In the genomic region with DNA sequence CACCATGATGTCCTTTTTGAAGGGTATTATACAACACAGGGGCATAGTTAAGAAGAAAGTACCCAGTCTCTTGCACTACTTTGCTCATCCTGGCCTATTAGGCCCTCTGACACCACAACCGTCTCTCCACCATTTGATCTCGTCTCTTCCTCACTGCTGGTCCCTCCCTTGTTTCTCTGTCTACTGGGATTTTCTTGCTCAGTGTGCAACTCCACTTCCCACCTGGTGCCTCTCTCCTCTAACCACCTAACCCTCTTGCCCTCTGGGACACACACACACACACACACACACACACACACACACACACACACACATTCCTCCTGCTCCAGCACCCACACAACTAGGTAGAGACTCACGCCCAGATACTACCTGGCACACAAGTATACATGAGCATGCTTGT, we compare ENCODE assay signal across 31 mouse cellular contexts. TPM values are rescaled to one million over a fixed set of nuclear protein-coding genes. Genes with fewer than 3 reads are reported as not detected.
DNase-seq lines count a peak whose midpoint lies in the region; ATAC-seq and TF ChIP-seq lines count a peak whose summit lies in the region.
"Had no signal": no experiment of that assay in that cellular context is flagged by ENCODE, and none has a peak within 500 bp of the region (broad histone marks: within the 10 kb centered on the region; RNA-seq: fewer than 3 reads in every experiment).

No protein-coding gene starts in this region.

- WGBS in liver, adult 2 months = 30% methylated on average over 3 of the region's 3 CpGs
- 88% methylated on average over 3 of the region's 3 CpGs for WGBS in liver, embryonic 11.5 days
- 68% methylated on average over 3 of the region's 3 CpGs for WGBS in liver, embryonic 16.5 days (ENCODE audit: insufficient replicate concordance)
- 85% methylated on average over 3 of the region's 3 CpGs for WGBS in liver, embryonic 12.5 days (ENCODE audit: insufficient replicate concordance)
- WGBS in liver, postnatal 0 days (ENCODE audit: insufficient replicate concordance) = 68% methylated on average over 3 of the region's 3 CpGs

- H3K4me3 ChIP-seq in liver, adult 2 months (ENCODE audit: insufficient read depth, low read depth, low read length) = peak overlapping the region; percentile 69
- H3K4me3 ChIP-seq in liver, embryonic 11.5 days (ENCODE audit: low read depth, low read length) = no peak overlapping the region
- no peak overlapping the region for H3K4me3 ChIP-seq in liver, embryonic 16.5 days (ENCODE audit: low read depth, low read length)
- H3K4me3 ChIP-seq in liver, embryonic 12.5 days = no peak overlapping the region
- H3K4me3 ChIP-seq in liver, postnatal 0 days (ENCODE audit: low read depth, low read length) = peak overlapping the region; percentile 20
- H3K4me3 ChIP-seq: embryonic facial prominence, embryonic 13.5 days; embryonic facial prominence, embryonic 15.5 days; erythroblast, embryonic 14.5 days; forebrain, embryonic 10.5 days; forebrain, embryonic 12.5 days had no signal

- H3K4me2 ChIP-seq in liver, embryonic 11.5 days = no peak overlapping the region
- peak overlapping the region; percentile 33 for H3K4me2 ChIP-seq in liver, embryonic 16.5 days (ENCODE audit: low read depth, low read length)
- no peak overlapping the region for H3K4me2 ChIP-seq in liver, embryonic 12.5 days
- H3K4me2 ChIP-seq in liver, postnatal 0 days (ENCODE audit: low read depth, low read length) = peak overlapping the region; percentile 62
- H3K4me2 ChIP-seq: embryonic facial prominence, embryonic 13.5 days; embryonic facial prominence, embryonic 15.5 days; forebrain, embryonic 12.5 days had no signal

- peaks cover 5% of the 10 kb centered on the region; the same call in 1 of the 2 replicates for H3K79me2 ChIP-seq in liver, adult 2 months (ENCODE audit: control insufficient read depth, insufficient read depth, low read length)

- H3K27ac ChIP-seq in liver, adult 2 months (replicated peaks; ENCODE audit: insufficient read depth, low read depth, low read length) = peak overlapping the region; percentile 100
- no peak overlapping the region for H3K27ac ChIP-seq in liver, embryonic 11.5 days (ENCODE audit: low read depth, low read length)
- peak overlapping the region; percentile 55; the same call in 1 of the 2 replicates for H3K27ac ChIP-seq in liver, embryonic 16.5 days (ENCODE audit: low read length)
- H3K27ac ChIP-seq in liver, embryonic 12.5 days = no peak overlapping the region
- peak overlapping the region; percentile 98 for H3K27ac ChIP-seq in liver, postnatal 0 days (ENCODE audit: low read depth)
- H3K27ac ChIP-seq: embryonic facial prominence, embryonic 13.5 days; embryonic facial prominence, embryonic 15.5 days; forebrain, embryonic 10.5 days; forebrain, embryonic 12.5 days had no signal

- H3K4me1 ChIP-seq in liver, adult 2 months (ENCODE audit: control insufficient read depth, insufficient read depth, low read length) = peaks cover 24% of the 10 kb centered on the region
- peaks cover 11% of the 10 kb centered on the region for H3K4me1 ChIP-seq in liver, embryonic 11.5 days (replicated peaks; ENCODE audit: control insufficient read depth, insufficient read depth, low read length)
- peaks cover 10% of the 10 kb centered on the region for H3K4me1 ChIP-seq in liver, embryonic 16.5 days (ENCODE audit: control insufficient read depth, low read depth, low read length)
- peaks cover 38% of the 10 kb centered on the region for H3K4me1 ChIP-seq in liver, embryonic 12.5 days
- peaks cover 28% of the 10 kb centered on the region for H3K4me1 ChIP-seq in liver, postnatal 0 days (ENCODE audit: insufficient read depth)
- H3K4me1 ChIP-seq: embryonic facial prominence, embryonic 13.5 days; forebrain, embryonic 10.5 days; forebrain, embryonic 12.5 days had no signal

- no peak for TF ChIP-seq EP300 in liver, postnatal 0 days (IDR thresholded peaks at IDR 0.05; ENCODE audit: low read depth)

- H3K36me3 ChIP-seq in liver, adult 2 months (ENCODE audit: control insufficient read depth, insufficient read depth, low read length) = peaks cover 14% of the 10 kb centered on the region
- no peaks in the 10 kb centered on the region for H3K36me3 ChIP-seq in liver, embryonic 11.5 days (ENCODE audit: control insufficient read depth, insufficient read depth, low read length)
- H3K36me3 ChIP-seq in liver, embryonic 16.5 days (ENCODE audit: control insufficient read depth, insufficient read depth) = no peaks in the 10 kb centered on the region
- H3K36me3 ChIP-seq in liver, embryonic 12.5 days = no peaks in the 10 kb centered on the region
- H3K36me3 ChIP-seq in liver, postnatal 0 days (replicated peaks; ENCODE audit: insufficient read depth, low read length) = no peaks in the 10 kb centered on the region
- H3K36me3 ChIP-seq: embryonic facial prominence, embryonic 13.5 days; embryonic facial prominence, embryonic 15.5 days; forebrain, embryonic 10.5 days; forebrain, embryonic 12.5 days; G1E had no signal

- peak overlapping the region; percentile 94 for H3K9ac ChIP-seq in liver, adult 2 months (ENCODE audit: low read depth, low read length)
- H3K9ac ChIP-seq in liver, embryonic 11.5 days (ENCODE audit: low read depth, low read length) = no peak overlapping the region
- no peak overlapping the region for H3K9ac ChIP-seq in liver, embryonic 16.5 days (ENCODE audit: low read depth, low read length)
- H3K9ac ChIP-seq in liver, embryonic 12.5 days = no peak overlapping the region
- H3K9ac ChIP-seq in liver, postnatal 0 days (replicated peaks) = peak overlapping the region; percentile 62
- H3K9ac ChIP-seq: embryonic facial prominence, embryonic 13.5 days; embryonic facial prominence, embryonic 15.5 days; forebrain, embryonic 12.5 days had no signal

- no peak for TF ChIP-seq CTCF in liver, adult 2 months (IDR thresholded peaks at IDR 0.05; ENCODE audit: low read depth, low read length)
- TF ChIP-seq CTCF in liver, postnatal 0 days (IDR thresholded peaks at IDR 0.05; ENCODE audit: low read depth) = no peak

- H3K27me3 ChIP-seq in liver, adult 2 months (ENCODE audit: control insufficient read depth, insufficient read depth, low read length) = no peaks in the 10 kb centered on the region
- no peaks in the 10 kb centered on the region for H3K27me3 ChIP-seq in liver, embryonic 11.5 days (replicated peaks; ENCODE audit: control insufficient read depth, insufficient read depth, low read length)
- H3K27me3 ChIP-seq in liver, embryonic 16.5 days (ENCODE audit: control insufficient read depth, insufficient read depth, low read depth, low read length) = no peaks in the 10 kb centered on the region
- no peaks in the 10 kb centered on the region for H3K27me3 ChIP-seq in liver, embryonic 12.5 days (replicated peaks)
- H3K27me3 ChIP-seq in liver, postnatal 0 days (ENCODE audit: insufficient read depth, low read length) = no peaks in the 10 kb centered on the region
- H3K27me3 ChIP-seq: embryonic facial prominence, embryonic 13.5 days; embryonic facial prominence, embryonic 15.5 days; forebrain, embryonic 12.5 days; Patski had no signal

- DNase-seq in liver, adult 2 months (ENCODE audit: extremely low read depth, low read depth, low spot score) = peak; percentile 55
- DNase-seq in liver, embryonic 11.5 days (ENCODE audit: low spot score) = no peak
- DNase-seq in liver, postnatal 0 days = no peak
- DNase-seq: adrenal gland, adult 2 months; adrenal gland, postnatal 10 days; adrenal gland, postnatal 25 days; B cell, adult 2 months; cerebellum, adult 11 months; cerebellum, adult 18-20 months; cerebellum, adult 8-10 months; cerebellum, adult 9-11 months; cerebellum, postnatal 14 days; cerebellum, postnatal 36 days; embryo, embryonic 11 days had no signal

- H3K9me3 ChIP-seq in liver, embryonic 11.5 days (ENCODE audit: control insufficient read depth, low read length) = no peaks in the 10 kb centered on the region
- no peaks in the 10 kb centered on the region for H3K9me3 ChIP-seq in liver, embryonic 16.5 days (replicated peaks; ENCODE audit: control insufficient read depth, low read length)
- no peaks in the 10 kb centered on the region for H3K9me3 ChIP-seq in liver, embryonic 12.5 days (replicated peaks)
- no peaks in the 10 kb centered on the region for H3K9me3 ChIP-seq in liver, postnatal 0 days (ENCODE audit: low read length)
- H3K9me3 ChIP-seq: embryonic facial prominence, embryonic 13.5 days; embryonic facial prominence, embryonic 15.5 days; forebrain, embryonic 10.5 days; forebrain, embryonic 12.5 days; G1E had no signal

- no peak for ATAC-seq in liver, embryonic 11.5 days (replicated peaks; ENCODE audit: low FRiP score)
- no peak for ATAC-seq in liver, embryonic 16.5 days (ENCODE audit: low read depth)
- no peak for ATAC-seq in liver, embryonic 12.5 days
- no peak for ATAC-seq in liver, postnatal 0 days
- ATAC-seq: activated CD4-positive, CD25-positive, alpha-beta regulatory T cell, adult 4 months; CD4-positive, CD25-positive, alpha-beta regulatory T cell, adult 4 months; forebrain, embryonic 14.5 days; forebrain, embryonic 16.5 days; Patski had no signal

- no peak for TF ChIP-seq POLR2A in liver, adult 2 months (IDR thresholded peaks at IDR 0.05; ENCODE audit: extremely low read depth, insufficient read depth, low read length)

RNA-seq across cellular contexts. Expression of a gene that starts 1.2 kb away (rescaled TPM):
- 283 and 389 TPM in 2 replicates for total RNA-seq in liver, adult 2 months (2014; rRNA removed)
- polyA plus RNA-seq in liver, adult 2 months (2012; rRNA removed) = 221 and 425 TPM in 2 replicates
- 235 and 244 TPM in 2 replicates for polyA plus RNA-seq in liver, embryonic 11.5 days (2014; fragmentation: Nextera tagmentation; extraction: Ambion mirVana)
- 1,344 and 1,420 TPM in 2 replicates for polyA plus RNA-seq in liver, embryonic 16.5 days (2015; fragmentation: Nextera tagmentation; extraction: Ambion mirVana)
- 389 and 406 TPM in 2 replicates for polyA plus RNA-seq in liver, embryonic 12.5 days (2016; fragmentation: Nextera tagmentation; extraction: Ambion mirVana)
- polyA plus RNA-seq in liver, postnatal 0 days (2015; fragmentation: Nextera tagmentation; extraction: Ambion mirVana) = 2,864 and 3,070 TPM in 2 replicates
- total RNA-seq: adrenal gland, postnatal 25 days; CH12.LX; common myeloid progenitor, adult 5-6 weeks; G1E had no signal
- polyA plus RNA-seq: activated CD4-positive, CD25-positive, alpha-beta regulatory T cell, adult 4 months; CD4-positive, CD25-positive, alpha-beta regulatory T cell, adult 4 months; embryonic facial prominence, embryonic 13.5 days; forebrain, embryonic 10.5 days; forebrain, embryonic 12.5 days; forebrain, embryonic 14.5 days; forebrain, embryonic 16.5 days; G1E; Patski had no signal

RNA-seq across cellular contexts. Expression of a gene that starts 2.3 kb away (rescaled TPM):
- 38.2 and 45.8 TPM in 2 replicates for total RNA-seq in liver, adult 2 months (2014; rRNA removed)
- polyA plus RNA-seq in liver, adult 2 months (2012; rRNA removed) = 86.3 and 159 TPM in 2 replicates
- polyA plus RNA-seq in liver, embryonic 11.5 days (2014; fragmentation: Nextera tagmentation; extraction: Ambion mirVana) = not detected in 2 replicates
- 20.6 and 35.3 TPM in 2 replicates for polyA plus RNA-seq in liver, embryonic 16.5 days (2015; fragmentation: Nextera tagmentation; extraction: Ambion mirVana)
- 2.7 and 4.9 TPM in 2 replicates for polyA plus RNA-seq in liver, embryonic 12.5 days (2016; fragmentation: Nextera tagmentation; extraction: Ambion mirVana)
- 187 and 234 TPM in 2 replicates for polyA plus RNA-seq in liver, postnatal 0 days (2015; fragmentation: Nextera tagmentation; extraction: Ambion mirVana)
- total RNA-seq: CH12.LX; common myeloid progenitor, adult 5-6 weeks; G1E had no signal
- polyA plus RNA-seq: activated CD4-positive, CD25-positive, alpha-beta regulatory T cell, adult 4 months; brain, embryonic 14.5 days; CD4-positive, CD25-positive, alpha-beta regulatory T cell, adult 4 months; embryonic facial prominence, embryonic 11.5 days; embryonic facial prominence, embryonic 13.5 days; embryonic facial prominence, embryonic 15.5 days; erythroblast, embryonic 14.5 days; forebrain, embryonic 10.5 days; forebrain, embryonic 12.5 days; forebrain, embryonic 14.5 days; forebrain, embryonic 16.5 days; G1E; Patski had no signal

RNA-seq across cellular contexts. Expression of a gene that starts 2.4 kb away (rescaled TPM):
- total RNA-seq in liver, adult 2 months (2014; rRNA removed) = 2,758 and 2,845 TPM in 2 replicates
- polyA plus RNA-seq in liver, adult 2 months (2012; rRNA removed) = 3,664 and 4,159 TPM in 2 replicates
- 4.8 and 5.4 TPM in 2 replicates for polyA plus RNA-seq in liver, embryonic 11.5 days (2014; fragmentation: Nextera tagmentation; extraction: Ambion mirVana)
- polyA plus RNA-seq in liver, embryonic 16.5 days (2015; fragmentation: Nextera tagmentation; extraction: Ambion mirVana) = 405 and 488 TPM in 2 replicates
- 15.4 and 18.1 TPM in 2 replicates for polyA plus RNA-seq in liver, embryonic 12.5 days (2016; fragmentation: Nextera tagmentation; extraction: Ambion mirVana)
- 2,808 and 2,914 TPM in 2 replicates for polyA plus RNA-seq in liver, postnatal 0 days (2015; fragmentation: Nextera tagmentation; extraction: Ambion mirVana)
- total RNA-seq: CH12.LX; common myeloid progenitor, adult 5-6 weeks had no signal
- polyA plus RNA-seq: brain, embryonic 14.5 days; embryonic facial prominence, embryonic 11.5 days; embryonic facial prominence, embryonic 13.5 days; forebrain, embryonic 10.5 days; forebrain, embryonic 12.5 days; forebrain, embryonic 14.5 days; forebrain, embryonic 16.5 days had no signal

RNA-seq across cellular contexts. Expression of a gene that starts 13.6 kb away (rescaled TPM):
- total RNA-seq in liver, adult 2 months (2014; rRNA removed) = 7,017 and 7,765 TPM in 2 replicates
- polyA plus RNA-seq in liver, adult 2 months (2012; rRNA removed) = 5,801 and 8,240 TPM in 2 replicates
- 173 and 199 TPM in 2 replicates for polyA plus RNA-seq in liver, embryonic 11.5 days (2014; fragmentation: Nextera tagmentation; extraction: Ambion mirVana)
- polyA plus RNA-seq in liver, embryonic 16.5 days (2015; fragmentation: Nextera tagmentation; extraction: Ambion mirVana) = 919 and 984 TPM in 2 replicates
- polyA plus RNA-seq in liver, embryonic 12.5 days (2016; fragmentation: Nextera tagmentation; extraction: Ambion mirVana) = 190 and 197 TPM in 2 replicates
- polyA plus RNA-seq in liver, postnatal 0 days (2015; fragmentation: Nextera tagmentation; extraction: Ambion mirVana) = 5,234 and 5,457 TPM in 2 replicates
- total RNA-seq: CH12.LX had no signal
- polyA plus RNA-seq: activated CD4-positive, CD25-positive, alpha-beta regulatory T cell, adult 4 months; CD4-positive, CD25-positive, alpha-beta regulatory T cell, adult 4 months had no signal

RNA-seq across cellular contexts. Expression of a gene that starts 14.1 kb away (rescaled TPM):
- total RNA-seq in liver, adult 2 months (2014; rRNA removed) = 49.8 and 77.8 TPM in 2 replicates
- polyA plus RNA-seq in liver, adult 2 months (2012; rRNA removed) = 67.3 and 79.9 TPM in 2 replicates
- polyA plus RNA-seq in liver, embryonic 11.5 days (2014; fragmentation: Nextera tagmentation; extraction: Ambion mirVana) = 89.9 and 94.9 TPM in 2 replicates
- 36.2 and 42.7 TPM in 2 replicates for polyA plus RNA-seq in liver, embryonic 16.5 days (2015; fragmentation: Nextera tagmentation; extraction: Ambion mirVana)
- polyA plus RNA-seq in liver, embryonic 12.5 days (2016; fragmentation: Nextera tagmentation; extraction: Ambion mirVana) = 75.1 and 75.2 TPM in 2 replicates
- polyA plus RNA-seq in liver, postnatal 0 days (2015; fragmentation: Nextera tagmentation; extraction: Ambion mirVana) = 40.3 and 44.4 TPM in 2 replicates

Comparison
In these comparisons a context has a peak if more than half of its experiments do, and no peak if none do; other contexts are left out.
1. H3K27ac ChIP-seq: peak in liver, adult 2 months (single experiment), liver, embryonic 16.5 days (single experiment) and liver, postnatal 0 days (single experiment); none in liver, embryonic 11.5 days (single experiment) and liver, embryonic 12.5 days (single experiment).
2. H3K4me3 ChIP-seq: peak in liver, adult 2 months (single experiment) and liver, postnatal 0 days (single experiment); none in liver, embryonic 11.5 days (single experiment), liver, embryonic 16.5 days (single experiment) and liver, embryonic 12.5 days (single experiment).
3. H3K9ac ChIP-seq: peak in liver, adult 2 months (single experiment) and liver, postnatal 0 days (single experiment); none in liver, embryonic 11.5 days (single experiment), liver, embryonic 16.5 days (single experiment) and liver, embryonic 12.5 days (single experiment).
4. H3K4me2 ChIP-seq: peak in liver, embryonic 16.5 days (single experiment) and liver, postnatal 0 days (single experiment); none in liver, embryonic 11.5 days (single experiment) and liver, embryonic 12.5 days (single experiment).
5. RNA of a gene that starts 2.4 kb away (polyA plus RNA-seq): 3,664 to 4,159 TPM in liver, adult 2 months, 2,808 to 2,914 TPM in liver, postnatal 0 days and 405 to 488 TPM in liver, embryonic 16.5 days; 15.4 to 18.1 TPM in liver, embryonic 12.5 days and 4.8 to 5.4 TPM in liver, embryonic 11.5 days; every median in the first group is over 10 times any median in the second.